7 mouse cellular contexts compared by ENCODE assay signal in the genomic region with DNA sequence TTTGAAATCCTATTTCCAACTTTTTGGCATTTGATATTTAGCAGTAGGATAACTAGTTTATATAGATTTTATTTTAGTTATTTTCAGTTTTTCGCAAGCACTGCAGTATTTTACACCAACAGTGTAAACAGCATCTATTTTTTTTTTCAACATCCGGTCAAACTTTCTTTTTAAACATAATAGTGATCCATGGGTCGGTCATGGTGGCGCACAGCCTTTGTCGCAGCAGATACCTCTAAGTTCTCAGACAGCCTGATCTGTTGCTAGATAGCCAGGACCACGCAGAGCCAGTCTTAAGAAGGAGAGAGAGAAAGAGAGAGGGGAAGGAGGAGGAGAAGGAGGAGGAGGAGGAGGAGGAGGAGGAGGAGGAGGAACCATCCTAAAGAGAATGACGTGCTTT. TPM values are rescaled to one million over a fixed set of nuclear protein-coding genes. Genes with fewer than 3 reads are reported as not detected.
A peak's percentile ranks its signal among the peaks of the same experiment; 100 is the strongest.
DNase-seq lines count a peak whose midpoint lies in the region; ATAC-seq lines count a peak whose summit lies in the region.

No protein-coding gene starts in this region.

- peak overlapping the region; percentile 77; the same call in 1 of the 2 replicates for H3K4me3 ChIP-seq in embryonic facial prominence, embryonic 14.5 days (ENCODE audit: low read depth, low read length)
- H3K4me3 ChIP-seq in limb, embryonic 12.5 days (replicated peaks), result peak overlapping the region; percentile 88; the same call in 1 of the 2 replicates
- H3K4me3 ChIP-seq in stomach, embryonic 16.5 days (replicated peaks; ENCODE audit: low read length), result no peak overlapping the region

- peak; percentile 25 to 26 for DNase-seq in spleen, postnatal 10 days (ENCODE audit: low spot score in 2 of 2)
- no peak for DNase-seq in spleen, postnatal 4 days (ENCODE audit: low spot score in 2 of 2)
- no peak for DNase-seq in embryonic facial prominence, embryonic 14.5 days (ENCODE audit: low spot score)
- no peak for DNase-seq in frontal cortex, postnatal 10 days (ENCODE audit: low spot score in 2 of 2)
- no peak for DNase-seq in frontal cortex, postnatal 25 days (ENCODE audit: low spot score in 2 of 2)

- H3K4me2 ChIP-seq in embryonic facial prominence, embryonic 14.5 days (ENCODE audit: low read depth, low read length), result peak overlapping the region; percentile 70
- H3K4me2 ChIP-seq in limb, embryonic 12.5 days, result peak overlapping the region; percentile 65
- H3K4me2 ChIP-seq in stomach, embryonic 16.5 days (ENCODE audit: low read depth, low read length), result peak overlapping the region; percentile 70

- H3K27me3 ChIP-seq in embryonic facial prominence, embryonic 14.5 days (replicated peaks; ENCODE audit: control insufficient read depth, insufficient read depth, low read length), result no peaks in the 10 kb centered on the region
- H3K27me3 ChIP-seq in limb, embryonic 12.5 days, result no peaks in the 10 kb centered on the region
- no peaks in the 10 kb centered on the region for H3K27me3 ChIP-seq in stomach, embryonic 16.5 days (ENCODE audit: control insufficient read depth, insufficient read depth, low read length)

- no peak for ATAC-seq in embryonic facial prominence, embryonic 14.5 days (ENCODE audit: low read depth)
- no peak for ATAC-seq in limb, embryonic 12.5 days (ENCODE audit: insufficient number of reproducible peaks, insufficient read depth, low FRiP score, low TSS enrichment, low read depth)
- no peak for ATAC-seq in stomach, embryonic 16.5 days (ENCODE audit: insufficient read depth, low FRiP score)

- WGBS in embryonic facial prominence, embryonic 14.5 days, result 76% methylated on average over 7 of the region's 7 CpGs
- WGBS in limb, embryonic 12.5 days, result 82% methylated on average over 7 of the region's 7 CpGs
- WGBS in stomach, embryonic 16.5 days, result 79% methylated on average over 7 of the region's 7 CpGs

- H3K36me3 ChIP-seq in embryonic facial prominence, embryonic 14.5 days (ENCODE audit: control insufficient read depth, insufficient read depth, low read length), result peaks cover 22% of the 10 kb centered on the region
- H3K36me3 ChIP-seq in limb, embryonic 12.5 days, result peaks cover 34% of the 10 kb centered on the region
- 0 out of 2 replicates have a peak, but pooled peaks cover 8% of the 10 kb centered on the region for H3K36me3 ChIP-seq in stomach, embryonic 16.5 days (ENCODE audit: control insufficient read depth, insufficient read depth, low read length)

- peak overlapping the region; percentile 85; the same call in 1 of the 2 replicates for H3K27ac ChIP-seq in embryonic facial prominence, embryonic 14.5 days (replicated peaks; ENCODE audit: low read depth, low read length)
- no peak overlapping the region for H3K27ac ChIP-seq in limb, embryonic 12.5 days
- no peak overlapping the region for H3K27ac ChIP-seq in stomach, embryonic 16.5 days (ENCODE audit: low read length)

- H3K9me3 ChIP-seq in embryonic facial prominence, embryonic 14.5 days (ENCODE audit: control insufficient read depth, low read length), result no peaks in the 10 kb centered on the region
- no peaks in the 10 kb centered on the region for H3K9me3 ChIP-seq in limb, embryonic 12.5 days
- H3K9me3 ChIP-seq in stomach, embryonic 16.5 days (replicated peaks; ENCODE audit: control insufficient read depth, low read length), result no peaks in the 10 kb centered on the region

- peak overlapping the region; percentile 85; the same call in 1 of the 2 replicates for H3K9ac ChIP-seq in embryonic facial prominence, embryonic 14.5 days (ENCODE audit: low read depth, low read length)
- H3K9ac ChIP-seq in limb, embryonic 12.5 days (replicated peaks), result peak overlapping the region; percentile 88; the same call in 1 of the 2 replicates
- no peak overlapping the region for H3K9ac ChIP-seq in stomach, embryonic 16.5 days (ENCODE audit: low read length)

- peaks cover 13% of the 10 kb centered on the region for H3K4me1 ChIP-seq in embryonic facial prominence, embryonic 14.5 days (ENCODE audit: control insufficient read depth, insufficient read depth, low read length)
- H3K4me1 ChIP-seq in limb, embryonic 12.5 days (replicated peaks), result peaks cover 25% of the 10 kb centered on the region
- H3K4me1 ChIP-seq in stomach, embryonic 16.5 days (ENCODE audit: control insufficient read depth, insufficient read depth, low read length), result peaks cover 5% of the 10 kb centered on the region; the same call in 1 of the 2 replicates

RNA-seq across cellular contexts. Expression of gene Psmc2, which starts 0.7 kb away (rescaled TPM):
- polyA plus RNA-seq in embryonic facial prominence, embryonic 14.5 days (2014; fragmentation: Nextera tagmentation; extraction: Ambion mirVana), result 161 and 183 TPM in 2 replicates
- polyA plus RNA-seq in limb, embryonic 12.5 days (2016; fragmentation: Nextera tagmentation; extraction: Ambion mirVana), result 194 and 207 TPM in 2 replicates
- polyA plus RNA-seq in stomach, embryonic 16.5 days (2015; fragmentation: Nextera tagmentation; extraction: Ambion mirVana), result 160 and 166 TPM in 2 replicates

RNA-seq across cellular contexts. Expression of gene Dnajc2, which starts 0.7 kb away (rescaled TPM):
- 56.4 and 59.2 TPM in 2 replicates for polyA plus RNA-seq in embryonic facial prominence, embryonic 14.5 days (2014; fragmentation: Nextera tagmentation; extraction: Ambion mirVana)
- 79.7 and 81.9 TPM in 2 replicates for polyA plus RNA-seq in limb, embryonic 12.5 days (2016; fragmentation: Nextera tagmentation; extraction: Ambion mirVana)
- 44.5 and 47.6 TPM in 2 replicates for polyA plus RNA-seq in stomach, embryonic 16.5 days (2015; fragmentation: Nextera tagmentation; extraction: Ambion mirVana)

RNA-seq across cellular contexts. Expression of gene Pmpcb, which starts 48.8 kb away (rescaled TPM):
- 79.4 and 82.3 TPM in 2 replicates for polyA plus RNA-seq in embryonic facial prominence, embryonic 14.5 days (2014; fragmentation: Nextera tagmentation; extraction: Ambion mirVana)
- 84.8 and 91.8 TPM in 2 replicates for polyA plus RNA-seq in limb, embryonic 12.5 days (2016; fragmentation: Nextera tagmentation; extraction: Ambion mirVana)
- 77.1 and 77.9 TPM in 2 replicates for polyA plus RNA-seq in stomach, embryonic 16.5 days (2015; fragmentation: Nextera tagmentation; extraction: Ambion mirVana)

Comparison
In these comparisons a context has a peak if more than half of its experiments do, and no peak if none do; other contexts are left out.
1. DNase-seq: peak in spleen, postnatal 10 days (2 of 2); none in spleen, postnatal 4 days (0 of 2), embryonic facial prominence, embryonic 14.5 days (single experiment), frontal cortex, postnatal 10 days (0 of 2) and frontal cortex, postnatal 25 days (0 of 2).
2. Peak in every context shown above with its lines, with median percentiles within 50 percentile points of each other: H3K4me2 ChIP-seq.